Mouse (Mus musculus): ENCODE measurements around the gene Tdrd1.

- TF ChIP-seq CTCF (IDR thresholded peaks at IDR 0.05; ENCODE audit: low read depth) (no peak), EP300 (IDR thresholded peaks at IDR 0.05; ENCODE audit: low read depth) (no peak)
Measured at GRCm38 (mm10) chr19:56867701-56868100, 41.7 kb downstream of the Tdrd1 start.

Measured in liver, embryonic 14.5 days (tissue).